Mouse (Mus musculus): Measurements from ENCODE around the gene Prkag3. TPM values are rescaled to one million over a fixed set of nuclear protein-coding genes. Genes with fewer than 3 reads are reported as not detected.

Prkag3 gene
- polyA plus RNA-seq, 1 experiment = 2.9 TPM

- Histone ChIP-seq H3K27me3 (replicated peaks; ENCODE audit: control insufficient read depth, insufficient read depth, low read length) (no peaks in the 10 kb centered on the region), H3K4me1 (ENCODE audit: control insufficient read depth, insufficient read depth, low read length) (no peaks in the 10 kb centered on the region), H3K27ac (ENCODE audit: insufficient read depth, low read depth, low read length) (no peak overlapping the region), H3K4me3 (ENCODE audit: insufficient read depth, low read depth, low read length) (no peak overlapping the region), H3K36me3 (ENCODE audit: control insufficient read depth, insufficient read depth, low read length) (no peaks in the 10 kb centered on the region)
- TF ChIP-seq CTCF (conservative IDR thresholded peaks at IDR 0.05; ENCODE audit: insufficient read depth, insufficient read length, low read depth, low read length) (peak; percentile 59), POLR2A (IDR thresholded peaks at IDR 0.05; ENCODE audit: low read depth, low read length) (no peak)
- DNase-seq = peak; percentile 54
- 82% methylated on average over 2 of the region's 2 CpGs for WGBS
These were observed 25.3 kb downstream of the Prkag3 start for GRCm38 (mm10) chr1:74723748-74724147.

- no peak overlapping the region for H3K27ac ChIP-seq (ENCODE audit: insufficient read depth, low read depth, low read length)
- 73% methylated on average over 6 of the region's 6 CpGs for WGBS
- H3K27me3 ChIP-seq (replicated peaks; ENCODE audit: control insufficient read depth, insufficient read depth, low read length) = no peaks in the 10 kb centered on the region
- no peak for DNase-seq
- TF ChIP-seq CTCF (conservative IDR thresholded peaks at IDR 0.05; ENCODE audit: insufficient read depth, insufficient read length, low read depth, low read length) (no peak), POLR2A (IDR thresholded peaks at IDR 0.05; ENCODE audit: low read depth, low read length) (no peak)
- H3K4me1 ChIP-seq (ENCODE audit: control insufficient read depth, insufficient read depth, low read length) = no peaks in the 10 kb centered on the region
- H3K4me3 ChIP-seq (ENCODE audit: insufficient read depth, low read depth, low read length) = no peak overlapping the region
- H3K36me3 ChIP-seq (ENCODE audit: control insufficient read depth, insufficient read depth, low read length) = no peaks in the 10 kb centered on the region
These were observed 27.4 kb downstream of the Prkag3 start for GRCm38 (mm10) chr1:74721657-74722056.

- WGBS = 92% methylated on average over 3 of the region's 3 CpGs
- no peak overlapping the region for H3K27ac ChIP-seq (ENCODE audit: insufficient read depth, low read depth, low read length)
These were observed 29.7 kb downstream of the Prkag3 start for GRCm38 (mm10) chr1:74719281-74719680.

GRCm38 (mm10) chr1:74718113-74718512, 30.9 kb downstream of the Prkag3 start:
- H3K27ac ChIP-seq (ENCODE audit: insufficient read depth, low read depth, low read length) = no peak overlapping the region
- no peak overlapping the region for H3K4me3 ChIP-seq (ENCODE audit: insufficient read depth, low read depth, low read length)
- H3K27me3 ChIP-seq (replicated peaks; ENCODE audit: control insufficient read depth, insufficient read depth, low read length) = no peaks in the 10 kb centered on the region
- no peaks in the 10 kb centered on the region for H3K4me1 ChIP-seq (ENCODE audit: control insufficient read depth, insufficient read depth, low read length)
- TF ChIP-seq POLR2A (IDR thresholded peaks at IDR 0.05; ENCODE audit: low read depth, low read length) = no peak
- TF ChIP-seq CTCF (conservative IDR thresholded peaks at IDR 0.05; ENCODE audit: insufficient read depth, insufficient read length, low read depth, low read length) = no peak
- DNase-seq = no peak
- WGBS = 87% methylated on average over 8 of the region's 8 CpGs
- no peaks in the 10 kb centered on the region for H3K36me3 ChIP-seq (ENCODE audit: control insufficient read depth, insufficient read depth, low read length)

More at GRCm38 (mm10) chr1:74719281-74719680, 29.7 kb downstream of the Prkag3 start:
- Histone ChIP-seq H3K27me3 (replicated peaks; ENCODE audit: control insufficient read depth, insufficient read depth, low read length) (no peaks in the 10 kb centered on the region), H3K4me3 (ENCODE audit: insufficient read depth, low read depth, low read length) (no peak overlapping the region), H3K36me3 (ENCODE audit: control insufficient read depth, insufficient read depth, low read length) (no peaks in the 10 kb centered on the region), H3K4me1 (ENCODE audit: control insufficient read depth, insufficient read depth, low read length) (no peaks in the 10 kb centered on the region)
- DNase-seq = no peak
- no peak for TF ChIP-seq POLR2A (IDR thresholded peaks at IDR 0.05; ENCODE audit: low read depth, low read length)
- TF ChIP-seq CTCF (conservative IDR thresholded peaks at IDR 0.05; ENCODE audit: insufficient read depth, insufficient read length, low read depth, low read length) = no peak

DNA sequence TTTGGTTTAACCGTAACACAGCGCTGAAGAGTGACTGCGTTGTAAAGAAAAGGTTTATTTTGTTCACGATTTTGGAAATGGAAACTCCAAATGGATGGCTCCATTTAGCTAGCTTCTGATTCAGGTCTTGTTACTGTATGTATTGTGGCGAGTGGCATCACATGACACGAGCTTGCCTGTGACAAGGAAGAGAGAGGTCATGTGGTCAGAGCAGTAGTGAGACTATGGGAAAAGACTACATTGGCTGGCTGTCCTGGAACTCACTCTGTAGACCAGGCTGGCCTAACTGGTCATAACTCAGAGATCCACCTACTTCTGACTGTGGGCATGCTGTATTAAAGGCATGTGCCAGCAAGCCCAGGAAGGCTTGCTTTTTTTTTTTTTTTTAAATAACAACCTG, 33.1 kb downstream of the Prkag3 start:
- H3K4me3 ChIP-seq (ENCODE audit: insufficient read depth, low read depth, low read length) = no peak overlapping the region
- H3K36me3 ChIP-seq (ENCODE audit: control insufficient read depth, insufficient read depth, low read length) = no peaks in the 10 kb centered on the region
- H3K4me1 ChIP-seq (ENCODE audit: control insufficient read depth, insufficient read depth, low read length) = peaks cover 4% of the 10 kb centered on the region
- 89% methylated on average over 6 of the region's 6 CpGs for WGBS
- H3K27ac ChIP-seq (ENCODE audit: insufficient read depth, low read depth, low read length) = no peak overlapping the region
- TF ChIP-seq CTCF (conservative IDR thresholded peaks at IDR 0.05; ENCODE audit: insufficient read depth, insufficient read length, low read depth, low read length) = no peak
- no peak for TF ChIP-seq POLR2A (IDR thresholded peaks at IDR 0.05; ENCODE audit: low read depth, low read length)
- DNase-seq = no peak
- H3K27me3 ChIP-seq (replicated peaks; ENCODE audit: control insufficient read depth, insufficient read depth, low read length) = no peaks in the 10 kb centered on the region

DNA sequence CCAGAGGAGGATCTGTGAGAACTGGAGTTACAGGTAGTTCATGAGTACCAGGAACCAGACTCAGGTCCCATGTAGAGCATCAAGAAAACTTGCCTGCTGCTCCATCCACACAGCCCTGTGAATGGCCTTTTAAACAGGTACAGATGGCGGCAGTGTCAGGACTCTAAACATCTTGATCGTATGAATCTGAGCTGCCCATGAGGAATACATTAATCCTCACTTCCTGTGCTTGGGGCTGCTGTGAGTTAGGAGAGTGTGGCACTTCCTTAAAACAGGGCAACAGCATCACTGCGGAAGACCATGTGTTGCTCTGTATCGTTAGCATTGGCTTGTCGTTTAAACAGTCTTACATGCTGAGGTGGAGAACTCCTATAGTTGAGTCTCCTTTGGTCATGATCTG, 33.6 kb downstream of the Prkag3 start:
- TF ChIP-seq POLR2A (IDR thresholded peaks at IDR 0.05; ENCODE audit: low read depth, low read length) = no peak
- TF ChIP-seq CTCF (conservative IDR thresholded peaks at IDR 0.05; ENCODE audit: insufficient read depth, insufficient read length, low read depth, low read length) = no peak
- Histone ChIP-seq H3K27me3 (replicated peaks; ENCODE audit: control insufficient read depth, insufficient read depth, low read length) (no peaks in the 10 kb centered on the region), H3K27ac (ENCODE audit: insufficient read depth, low read depth, low read length) (no peak overlapping the region), H3K4me3 (ENCODE audit: insufficient read depth, low read depth, low read length) (no peak overlapping the region), H3K36me3 (ENCODE audit: control insufficient read depth, insufficient read depth, low read length) (no peaks in the 10 kb centered on the region), H3K4me1 (ENCODE audit: control insufficient read depth, insufficient read depth, low read length) (peaks cover 4% of the 10 kb centered on the region)
- 68% methylated on average over 5 of the region's 5 CpGs for WGBS
- DNase-seq = no peak

- TF ChIP-seq POLR2A (IDR thresholded peaks at IDR 0.05; ENCODE audit: low read depth, low read length) (no peak), CTCF (conservative IDR thresholded peaks at IDR 0.05; ENCODE audit: insufficient read depth, insufficient read length, low read depth, low read length) (no peak)
- Histone ChIP-seq H3K27me3 (replicated peaks; ENCODE audit: control insufficient read depth, insufficient read depth, low read length) (no peaks in the 10 kb centered on the region), H3K36me3 (ENCODE audit: control insufficient read depth, insufficient read depth, low read length) (no peaks in the 10 kb centered on the region), H3K27ac (ENCODE audit: insufficient read depth, low read depth, low read length) (no peak overlapping the region), H3K4me1 (ENCODE audit: control insufficient read depth, insufficient read depth, low read length) (peaks cover 4% of the 10 kb centered on the region), H3K4me3 (ENCODE audit: insufficient read depth, low read depth, low read length) (peak overlapping the region; percentile 73; the same call in 1 of the 2 replicates)
- DNase-seq = no peak
- 64% methylated on average over 2 of the region's 2 CpGs for WGBS
These were observed 34.1 kb downstream of the Prkag3 start for GRCm38 (mm10) chr1:74714967-74715366.
